Mouse (Mus musculus) fat pad, adult 2 months (tissue): ENCODE data around the gene Cwh43.

Source experiments
- DNase-seq: peaks from one replicate; pipeline ENCODE4 v3.0.0-alpha.2; 2011; ENCODE audit warnings: low read depth, low spot score; ENCODE audit errors: extremely low read depth

Cwh43 gene

GRCm38 (mm10) chr5:73393041-73393440 lies 12.8 kb upstream of the Cwh43 start:
- DNase-seq = no peak

DNA sequence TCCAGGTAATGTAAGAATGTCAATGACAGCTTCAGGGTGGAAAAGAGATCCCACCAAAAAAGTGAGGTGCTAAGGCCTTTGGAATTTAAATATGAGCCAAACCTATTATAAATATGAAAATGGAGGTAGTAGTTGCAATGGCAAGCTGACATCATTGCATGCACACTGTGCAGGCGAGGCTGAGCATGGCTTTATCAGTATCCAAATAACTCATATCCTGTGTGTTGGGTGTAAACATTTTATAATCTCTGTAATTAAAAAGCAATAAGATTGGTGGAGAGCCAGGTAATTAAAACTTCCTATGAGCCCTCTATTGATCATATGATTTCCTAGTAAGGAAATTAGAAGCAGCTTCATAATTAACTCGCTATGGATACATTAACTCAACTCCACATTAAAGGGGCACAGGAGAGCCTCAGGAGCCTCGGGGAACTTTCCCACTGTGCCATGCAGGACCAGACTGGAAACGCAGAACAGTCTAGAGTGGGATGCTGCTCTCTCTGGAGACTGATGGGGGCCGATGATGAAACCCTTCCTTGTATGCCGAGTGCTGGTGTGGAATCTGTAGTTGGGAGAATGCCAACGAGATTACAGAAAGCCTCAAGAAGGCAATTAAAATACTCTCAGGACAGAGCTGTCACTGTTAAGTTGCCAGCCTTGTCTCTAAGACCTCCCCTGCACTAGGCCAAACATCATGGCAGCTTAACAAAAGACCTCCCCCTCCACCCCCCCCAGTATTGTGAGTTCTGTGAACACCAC lies 5.9 kb upstream of the Cwh43 start:
- DNase-seq = no peak

DNA sequence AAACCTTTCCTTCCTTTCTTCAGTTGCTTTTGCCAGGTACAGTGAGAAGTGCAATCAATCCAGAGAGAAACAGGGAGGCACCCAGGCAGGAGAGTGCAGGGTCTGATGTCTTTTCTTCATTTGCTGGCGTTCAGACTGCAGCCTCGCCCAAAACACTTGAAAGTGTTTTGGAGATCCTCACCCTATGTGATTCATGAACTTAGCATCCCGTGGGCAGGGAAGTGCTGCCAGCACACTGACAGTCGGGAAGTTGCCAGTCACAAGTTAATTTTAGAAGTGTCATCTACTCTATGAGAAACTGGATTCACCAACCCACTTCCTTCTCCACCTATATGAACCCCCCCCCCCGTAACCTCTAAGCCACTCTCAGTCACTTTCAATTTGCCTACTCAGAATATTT lies 4.5 kb upstream of the Cwh43 start:
- no peak for DNase-seq

- no peak for DNase-seq
Observed at GRCm38 (mm10) chr5:73402911-73403310, 3.0 kb upstream of the Cwh43 start.

- DNase-seq = no peak
Observed at GRCm38 (mm10) chr5:73403311-73404068, 2.4 kb upstream of the Cwh43 start.

- DNase-seq = no peak
Observed at GRCm38 (mm10) chr5:73404790-73405189, 1.1 kb upstream of the Cwh43 start.

GRCm38 (mm10) chr5:73406861-73407260 lies 986 bp downstream of the Cwh43 start:
- no peak for DNase-seq

- no peak for DNase-seq
Observed at GRCm38 (mm10) chr5:73409970-73410369, 4.1 kb downstream of the Cwh43 start.

DNA sequence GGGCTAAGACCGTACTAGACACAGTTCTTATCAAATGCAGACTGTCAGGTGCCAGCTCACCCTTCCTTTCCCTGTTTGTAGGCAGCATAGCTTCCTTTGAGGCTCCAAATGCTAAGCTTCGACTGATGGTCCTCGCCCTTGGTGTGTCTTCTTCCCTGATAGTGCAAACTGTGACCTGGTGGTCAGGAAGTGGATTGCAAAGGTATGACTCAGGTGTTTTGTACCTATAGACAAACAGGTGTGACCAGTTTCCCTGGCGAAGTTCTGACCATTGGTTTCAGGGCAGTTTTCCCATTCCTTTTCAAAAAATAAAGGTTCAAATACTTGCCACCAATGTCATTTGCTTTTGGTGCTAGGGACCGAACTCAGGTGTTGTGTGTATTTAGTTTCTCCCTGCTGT lies 5.9 kb downstream of the Cwh43 start:
- DNase-seq = no peak

DNA sequence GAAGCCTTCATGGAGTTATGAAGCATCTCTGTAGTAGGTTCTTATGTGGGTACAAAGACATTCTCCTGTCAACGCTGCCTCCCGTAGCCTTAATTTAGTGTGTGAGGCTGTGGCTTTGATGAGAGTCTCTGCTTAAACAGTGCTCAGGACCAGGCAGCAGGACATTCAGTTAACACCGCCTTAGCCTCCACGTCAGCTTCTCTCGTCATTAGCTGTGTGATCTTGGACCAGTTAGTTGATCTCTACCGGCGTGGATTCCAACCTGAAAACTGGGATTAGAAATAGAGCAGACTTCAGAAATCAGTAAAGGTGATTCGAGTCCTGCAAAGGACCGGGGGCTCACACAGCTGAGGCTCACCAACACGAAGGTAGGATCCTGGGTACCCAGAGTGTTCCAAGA lies 8.3 kb downstream of the Cwh43 start:
- DNase-seq = no peak

DNA sequence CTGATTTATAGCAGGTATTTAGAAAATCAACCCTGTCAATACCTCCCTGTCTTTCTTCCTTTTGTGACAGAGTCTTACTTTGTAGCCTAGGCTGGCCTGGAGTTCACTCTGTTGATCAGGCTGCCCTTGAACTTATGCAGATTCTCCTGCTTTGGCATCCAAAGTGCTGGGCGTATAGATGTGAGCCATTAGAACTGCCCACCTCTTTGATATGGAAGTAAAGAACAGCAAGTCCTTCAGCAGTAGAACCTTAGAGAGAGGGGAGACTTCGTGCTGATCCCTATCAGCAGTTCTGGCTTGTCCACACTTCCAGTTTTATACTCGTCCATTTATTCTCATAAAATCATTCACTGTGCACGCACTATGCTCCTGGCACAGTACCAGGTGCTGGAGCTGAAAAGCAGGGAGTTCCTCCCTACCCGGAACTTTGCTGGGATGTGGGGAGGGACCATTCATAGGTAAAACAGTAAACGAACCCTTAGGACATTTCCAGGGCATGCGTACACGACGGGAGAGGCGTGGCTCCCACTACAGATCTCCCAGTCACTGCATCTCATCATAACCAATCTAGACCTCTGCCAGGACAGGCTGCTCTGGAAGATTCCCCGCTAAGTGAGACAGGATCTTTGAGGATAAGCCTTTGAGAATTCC lies 13.3 kb downstream of the Cwh43 start:
- DNase-seq = no peak

- no peak for DNase-seq
Observed at GRCm38 (mm10) chr5:73426824-73427223, 20.9 kb downstream of the Cwh43 start.

- DNase-seq = no peak
Observed at GRCm38 (mm10) chr5:73431581-73431980, 25.7 kb downstream of the Cwh43 start.

- no peak for DNase-seq
Observed at GRCm38 (mm10) chr5:73432805-73433204, 26.9 kb downstream of the Cwh43 start.

- no peak for DNase-seq
Observed at GRCm38 (mm10) chr5:73434764-73435163, 28.9 kb downstream of the Cwh43 start.

GRCm38 (mm10) chr5:73442176-73442575 lies 36.3 kb downstream of the Cwh43 start:
- no peak for DNase-seq

DNA sequence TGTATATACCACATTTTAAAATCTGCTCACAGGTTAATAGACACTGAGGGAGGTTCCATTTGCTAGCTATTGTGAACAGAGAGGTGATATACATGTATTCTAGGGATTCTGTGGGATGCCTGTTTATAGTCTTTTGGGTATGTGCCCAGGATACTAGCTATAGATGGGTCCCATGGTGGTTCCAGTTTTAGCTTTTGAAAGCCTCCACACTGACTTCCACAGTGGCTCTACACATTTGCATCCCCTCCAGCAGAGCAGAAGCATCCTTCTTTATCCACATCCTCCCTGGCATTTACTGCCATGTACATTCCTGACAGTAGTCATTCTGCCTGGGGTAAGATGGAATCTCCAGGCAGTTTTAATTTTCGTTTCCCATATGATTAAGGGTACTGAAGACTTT lies 44.4 kb downstream of the Cwh43 start:
- no peak for DNase-seq

GRCm38 (mm10) chr5:73454502-73455306 lies 48.8 kb downstream of the Cwh43 start:
- DNase-seq = no peak

DNA sequence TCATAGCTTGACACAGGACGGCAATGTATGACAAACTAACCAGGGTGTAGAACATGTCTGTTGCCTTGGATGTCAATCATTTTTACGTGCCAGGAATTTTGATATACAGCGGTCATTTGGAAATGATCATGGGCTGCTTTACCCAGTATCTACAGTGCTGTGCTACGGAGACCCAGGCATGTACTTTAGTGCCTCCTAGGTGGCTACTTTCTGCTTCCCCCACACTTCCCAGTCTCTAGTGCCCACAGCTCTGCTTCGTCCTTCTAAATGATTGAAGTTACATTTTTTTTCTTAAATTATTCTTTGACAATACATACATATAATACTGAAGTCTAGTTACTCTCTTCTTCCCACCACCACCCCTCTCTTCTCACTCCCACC lies 49.4 kb downstream of the Cwh43 start:
- no peak for DNase-seq

- DNase-seq = no peak
Observed at GRCm38 (mm10) chr5:73468462-73469433, 62.9 kb downstream of the Cwh43 start.
